Mouse (Mus musculus) myocyte (in vitro differentiated cells): ENCODE data around the gene Bid.

Experiments
- CEBPB ChIP-seq: IDR thresholded peaks from 2 replicates; pipeline ENCODE4 v1.6.1; 2011; ENCODE audit warnings: mild to moderate bottlenecking, moderate library complexity; ENCODE audit not compliant: poor library complexity, insufficient read depth, severe bottlenecking
- POLR2A ChIP-seq: IDR thresholded peaks from one replicate; pipeline ENCODE4 v1.6.1; 2011; ENCODE audit warnings: low read depth, mild to moderate bottlenecking, control low read depth, moderate library complexity; ENCODE audit not compliant: insufficient read length
- SRF ChIP-seq: IDR thresholded peaks from one replicate; pipeline ENCODE4 v1.6.1; 2011; ENCODE audit warnings: low read depth; ENCODE audit not compliant: control insufficient read depth, insufficient read length
- USF1 ChIP-seq: IDR thresholded peaks from one replicate; pipeline ENCODE4 v1.6.1; 2011; ENCODE audit warnings: low read depth, mild to moderate bottlenecking, control low read depth, moderate library complexity

DNA sequence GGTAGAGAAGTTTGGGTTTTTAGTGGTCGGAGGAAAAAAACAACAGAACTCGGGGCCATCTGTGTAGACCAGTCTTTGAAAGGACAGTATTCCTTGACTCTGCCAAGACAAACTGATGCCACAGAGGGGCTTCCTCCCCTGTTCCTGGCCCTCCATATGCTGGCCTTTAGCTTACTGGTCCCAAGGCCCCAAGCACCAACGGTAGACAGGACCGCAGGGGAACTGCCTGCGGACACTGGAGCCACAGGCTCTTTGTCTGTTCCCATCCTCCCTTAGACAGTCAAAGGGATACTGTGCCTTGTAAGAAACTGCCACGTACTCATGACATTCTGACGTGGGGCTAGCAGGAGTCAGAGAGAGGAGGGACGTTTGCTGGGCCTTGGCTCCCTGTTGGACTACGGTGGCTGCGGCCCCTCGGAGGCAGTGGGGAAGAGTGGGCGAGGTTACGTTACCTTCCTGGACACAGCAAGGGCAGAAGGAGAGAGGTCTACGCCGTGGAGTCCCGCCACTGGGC lies 20.5 kb upstream of the Bid start:
- TF ChIP-seq POLR2A (no peak), SRF (no peak), CEBPB (no peak), USF1 (no peak)
